Mouse (Mus musculus) embryonic facial prominence, embryonic 15.5 days (tissue): ENCODE results near the gene Spem1. TPM values are rescaled to one million over a fixed set of nuclear protein-coding genes. Genes with fewer than 3 reads are reported as not detected.
A peak's percentile ranks its signal among the peaks of the same experiment; 100 is the strongest.

ENCODE experiments used
- ATAC-seq: fragments of 200-750 bp; cut with Nextera tagmentation; 2 replicates; pipeline ENCODE4 v1.8.0; 2017; ENCODE audit warnings: low read depth, moderate TSS enrichment; ENCODE audit not compliant: insufficient number of reproducible peaks, low FRiP score, low TSS enrichment
- H3K27ac ChIP-seq: fragments of 300-500 bp; sonication (generic); replicated peaks from 2 replicates; pipeline ENCODE4 v1.5.1; 2015; ENCODE audit warnings: mild to moderate bottlenecking, inconsistent platforms
- H3K27me3 ChIP-seq: fragments of 300-500 bp; sonication (generic); 2 replicates; pipeline ENCODE4 v1.6.1; 2015; ENCODE audit warnings: inconsistent platforms
- H3K36me3 ChIP-seq: fragments of 300-500 bp; sonication (generic); 2 replicates; pipeline ENCODE4 v1.6.1; 2015; ENCODE audit warnings: mild to moderate bottlenecking, inconsistent platforms
- H3K4me1 ChIP-seq: fragments of 300-500 bp; sonication (generic); 2 replicates; pipeline ENCODE4 v1.6.1; 2015; ENCODE audit warnings: inconsistent platforms
- H3K4me2 ChIP-seq: fragments of 300-500 bp; sonication (generic); replicated peaks from 2 replicates; pipeline ENCODE4 v1.6.1; 2015; ENCODE audit warnings: mild to moderate bottlenecking, inconsistent platforms
- H3K4me3 ChIP-seq: fragments of 300-500 bp; sonication (generic); replicated peaks from 2 replicates; pipeline ENCODE4 v1.5.1; 2015; ENCODE audit warnings: mild to moderate bottlenecking, inconsistent platforms
- H3K9ac ChIP-seq: fragments of 300-500 bp; sonication (generic); 2 replicates; pipeline ENCODE4 v1.6.1; 2015; ENCODE audit warnings: inconsistent platforms
- H3K9me3 ChIP-seq: fragments of 300-500 bp; sonication (generic); replicated peaks from 2 replicates; pipeline ENCODE4 v1.6.1; 2016; ENCODE audit warnings: inconsistent platforms
- WGBS: fragments of 180-500 bp; shearing (Covaris S2); methylation state at CpG from one replicate; pipeline ENCODE4 v1.1.7; 2015; 5-methylcytosine and 5-hydroxymethylcytosine counted together
- polyA plus RNA-seq: library from polyadenylated mRNA; unstranded; fragments of >200 nt; fragmentation: Nextera tagmentation; extraction: Ambion mirVana; gene quantifications from 2 replicates; pipeline ENCODE4 v1.2.1, GENCODE M21; 2015

The Spem1 gene
- polyA plus RNA-seq, 1 experiment from 2014 or later = 0.16 TPM

- Histone ChIP-seq H3K9ac (peak overlapping the region; percentile 78; the same call in 1 of the 2 replicates), H3K27me3 (no peaks in the 10 kb centered on the region), H3K4me3 (peak overlapping the region; percentile 72), H3K9me3 (no peaks in the 10 kb centered on the region), H3K4me2 (peak overlapping the region; percentile 84), H3K36me3 (peaks cover 16% of the 10 kb centered on the region), H3K4me1 (peaks cover 49% of the 10 kb centered on the region), H3K27ac (peak overlapping the region; percentile 90; the same call in 1 of the 2 replicates)
- no peak for ATAC-seq
- WGBS = 19% methylated on average over 4 of the region's 4 CpGs
Observed at GRCm38 (mm10) chr11:69835966-69836335, 14.0 kb upstream of the Spem1 start.

- 17% methylated on average over 9 of the region's 9 CpGs for WGBS
- H3K4me2 ChIP-seq = peak overlapping the region; percentile 84
Observed at GRCm38 (mm10) chr11:69835326-69835965, 13.5 kb upstream of the Spem1 start.

GRCm38 (mm10) chr11:69834001-69834549, 12.1 kb upstream of the Spem1 start:
- H3K27ac ChIP-seq = 0 out of 2 replicates have a peak overlapping the region, but pooled peaks have one; percentile 36
- ATAC-seq = no peak

More at GRCm38 (mm10) chr11:69835326-69835965, 13.5 kb upstream of the Spem1 start:
- no peak for ATAC-seq
- peaks cover 49% of the 10 kb centered on the region for H3K4me1 ChIP-seq
- peak overlapping the region; percentile 72 for H3K4me3 ChIP-seq
- H3K27ac ChIP-seq = no peak overlapping the region
- H3K9ac ChIP-seq = 0 out of 2 replicates have a peak overlapping the region, but pooled peaks have one; percentile 78
- no peaks in the 10 kb centered on the region for H3K9me3 ChIP-seq
- H3K27me3 ChIP-seq = no peaks in the 10 kb centered on the region
- H3K36me3 ChIP-seq = peaks cover 16% of the 10 kb centered on the region

GRCm38 (mm10) chr11:69833554-69833953, 11.6 kb upstream of the Spem1 start:
- 58% methylated on average over 8 of the region's 8 CpGs for WGBS
- peak overlapping the region; percentile 84 for H3K4me2 ChIP-seq
- H3K27me3 ChIP-seq = no peaks in the 10 kb centered on the region
- ATAC-seq = no peak
- peaks cover 39% of the 10 kb centered on the region for H3K4me1 ChIP-seq
- H3K9ac ChIP-seq = peak overlapping the region; percentile 35
- 0 out of 2 replicates have a peak overlapping the region, but pooled peaks have one; percentile 34 for H3K27ac ChIP-seq
- peak overlapping the region; percentile 72 for H3K4me3 ChIP-seq
- peaks cover 16% of the 10 kb centered on the region for H3K36me3 ChIP-seq
- H3K9me3 ChIP-seq = no peaks in the 10 kb centered on the region

More at GRCm38 (mm10) chr11:69834001-69834549, 12.1 kb upstream of the Spem1 start:
- Histone ChIP-seq H3K9ac (peak overlapping the region; percentile 35), H3K27me3 (no peaks in the 10 kb centered on the region), H3K4me2 (peak overlapping the region; percentile 84), H3K4me3 (peak overlapping the region; percentile 72), H3K36me3 (peaks cover 16% of the 10 kb centered on the region), H3K9me3 (no peaks in the 10 kb centered on the region), H3K4me1 (peaks cover 43% of the 10 kb centered on the region)
- WGBS = 7% methylated on average over 43 of the region's 48 CpGs

GRCm38 (mm10) chr11:69828832-69829231, 6.9 kb upstream of the Spem1 start:
- ATAC-seq = no peak
- Histone ChIP-seq H3K4me2 (no peak overlapping the region), H3K27ac (no peak overlapping the region), H3K4me3 (no peak overlapping the region), H3K27me3 (no peaks in the 10 kb centered on the region), H3K9ac (no peak overlapping the region), H3K9me3 (no peaks in the 10 kb centered on the region), H3K36me3 (peaks cover 58% of the 10 kb centered on the region), H3K4me1 (peaks cover 6% of the 10 kb centered on the region)
- WGBS = 73% methylated on average over 5 of the region's 5 CpGs

- 80% methylated on average over 2 of the region's 2 CpGs for WGBS
- H3K4me3 ChIP-seq = no peak overlapping the region
- no peak overlapping the region for H3K4me2 ChIP-seq
- no peak overlapping the region for H3K27ac ChIP-seq
- no peaks in the 10 kb centered on the region for H3K4me1 ChIP-seq
- ATAC-seq = no peak
- H3K9me3 ChIP-seq = no peaks in the 10 kb centered on the region
- peaks cover 42% of the 10 kb centered on the region for H3K36me3 ChIP-seq
- H3K9ac ChIP-seq = no peak overlapping the region
- H3K27me3 ChIP-seq = no peaks in the 10 kb centered on the region
Observed at GRCm38 (mm10) chr11:69823456-69823855, 1.5 kb upstream of the Spem1 start.

- Histone ChIP-seq H3K9ac (no peak overlapping the region), H3K27ac (no peak overlapping the region), H3K4me1 (no peaks in the 10 kb centered on the region), H3K4me2 (no peak overlapping the region), H3K9me3 (no peaks in the 10 kb centered on the region), H3K36me3 (no peaks in the 10 kb centered on the region), H3K27me3 (no peaks in the 10 kb centered on the region), H3K4me3 (no peak overlapping the region)
- no peak for ATAC-seq
- 91% methylated on average over 8 of the region's 8 CpGs for WGBS
Observed at GRCm38 (mm10) chr11:69818871-69819270, 3.1 kb downstream of the Spem1 start.

- H3K36me3 ChIP-seq = no peaks in the 10 kb centered on the region
- no peaks in the 10 kb centered on the region for H3K9me3 ChIP-seq
- no peaks in the 10 kb centered on the region for H3K27me3 ChIP-seq
- no peak within 1 kb of the TSS for H3K4me2 ChIP-seq
- H3K27ac ChIP-seq = no peak within 1 kb of the TSS
- H3K4me3 ChIP-seq = no peak within 1 kb of the TSS
- no peak within 1 kb of the TSS for H3K9ac ChIP-seq
- 89% methylated on average over 2 of the region's 2 CpGs for WGBS
- no peaks in the 10 kb centered on the region for H3K4me1 ChIP-seq
- no peak for ATAC-seq
Observed at GRCm38 (mm10) chr11:69818365-69818764, 3.6 kb downstream of the Spem1 start, which contains the start of gene Spem2. Gene Spem2 (minus strand): TSS chr11:69818465.

- ATAC-seq = no peak
- no peaks in the 10 kb centered on the region for H3K9me3 ChIP-seq
- H3K4me2 ChIP-seq = no peak overlapping the region
- H3K27ac ChIP-seq = no peak overlapping the region
- H3K4me3 ChIP-seq = no peak overlapping the region
- H3K36me3 ChIP-seq = no peaks in the 10 kb centered on the region
- WGBS = 87% methylated on average over 12 of the region's 12 CpGs
- H3K4me1 ChIP-seq = no peaks in the 10 kb centered on the region
- H3K27me3 ChIP-seq = no peaks in the 10 kb centered on the region
- no peak overlapping the region for H3K9ac ChIP-seq
Observed at GRCm38 (mm10) chr11:69816520-69816919, 5.5 kb downstream of the Spem1 start.

GRCm38 (mm10) chr11:69815155-69815554, 6.8 kb downstream of the Spem1 start, which contains the start of gene Gm39566:
Gene Gm39566 (minus strand): TSS chr11:69815298.
- Histone ChIP-seq H3K36me3 (no peaks in the 10 kb centered on the region), H3K27ac (no peak within 1 kb of the TSS), H3K4me3 (no peak within 1 kb of the TSS), H3K9me3 (no peaks in the 10 kb centered on the region), H3K4me1 (no peaks in the 10 kb centered on the region), H3K9ac (no peak within 1 kb of the TSS), H3K4me2 (no peak within 1 kb of the TSS), H3K27me3 (no peaks in the 10 kb centered on the region)
- ATAC-seq = no peak
- 61% methylated on average over 10 of the region's 10 CpGs for WGBS

GRCm38 (mm10) chr11:69810280-69810679, 11.7 kb downstream of the Spem1 start:
- no peak overlapping the region for H3K27ac ChIP-seq
- H3K4me1 ChIP-seq = no peaks in the 10 kb centered on the region
- no peak overlapping the region for H3K4me2 ChIP-seq
- H3K27me3 ChIP-seq = peaks cover 5% of the 10 kb centered on the region; the same call in 1 of the 2 replicates
- no peak for ATAC-seq
- no peaks in the 10 kb centered on the region for H3K9me3 ChIP-seq
- H3K4me3 ChIP-seq = no peak overlapping the region
- H3K36me3 ChIP-seq = no peaks in the 10 kb centered on the region
- no peak overlapping the region for H3K9ac ChIP-seq
